Mouse (Mus musculus) stomach, embryonic 14.5 days (tissue): ENCODE results near the gene 4930507D05Rik. TPM values are rescaled to one million over a fixed set of nuclear protein-coding genes. Genes with fewer than 3 reads are reported as not detected.
A peak's percentile ranks its signal among the peaks of the same experiment; 100 is the strongest.
"Not testable (repeated sequence)": the region's sequence is repeated elsewhere in the genome, so short reads cannot be mapped to it uniquely, and the experiment has no call there.

Experiments used
- ATAC-seq: fragments of 200-750 bp; cut with Nextera tagmentation; 2 replicates; pipeline ENCODE4 v1.8.0; 2017; ENCODE audit warnings: low read depth, moderate TSS enrichment; ENCODE audit not compliant: insufficient number of reproducible peaks, insufficient read depth, low FRiP score
- H3K27ac ChIP-seq: fragments of 300-500 bp; sonication (generic); 2 replicates; pipeline ENCODE4 v1.5.1; 2014; ENCODE audit warnings: mild to moderate bottlenecking, low read length, moderate library complexity, mixed read lengths
- H3K27me3 ChIP-seq: fragments of 300-500 bp; sonication (generic); 2 replicates; pipeline ENCODE4 v1.6.1; 2014; ENCODE audit warnings: low read length, control low read depth, mixed read lengths; ENCODE audit not compliant: control insufficient read depth, insufficient read depth
- H3K36me3 ChIP-seq: fragments of 300-500 bp; sonication (generic); 2 replicates; pipeline ENCODE4 v1.6.1; 2014; ENCODE audit warnings: mild to moderate bottlenecking, control low read depth, low read length, moderate library complexity, mixed read lengths; ENCODE audit not compliant: control insufficient read depth, insufficient read depth
- H3K4me1 ChIP-seq: fragments of 300-500 bp; sonication (generic); 2 replicates; pipeline ENCODE4 v1.6.1; 2014; ENCODE audit warnings: low read length, control low read depth, mixed read lengths; ENCODE audit not compliant: control insufficient read depth, insufficient read depth
- H3K4me2 ChIP-seq: fragments of 300-500 bp; sonication (generic); replicated peaks from 2 replicates; pipeline ENCODE4 v1.6.1; 2014; ENCODE audit warnings: low read depth, low read length, control low read depth
- H3K4me3 ChIP-seq: fragments of 300-500 bp; sonication (generic); 2 replicates; pipeline ENCODE4 v1.5.1; 2014; ENCODE audit warnings: low read depth, low read length, control low read depth
- H3K9ac ChIP-seq: fragments of 300-500 bp; sonication (generic); replicated peaks from 2 replicates; pipeline ENCODE4 v1.6.1; 2014; ENCODE audit warnings: low read depth, mild to moderate bottlenecking, control low read depth, low read length, moderate library complexity, mixed read lengths
- H3K9me3 ChIP-seq: fragments of 300-500 bp; sonication (generic); 2 replicates; pipeline ENCODE4 v1.6.1; 2016; ENCODE audit warnings: low read depth, low read length, control low read depth; ENCODE audit not compliant: control insufficient read depth
- WGBS: fragments of 180-500 bp; shearing (Covaris S2); extraction: QIAGEN DNeasy Blood & Tissue Kit; methylation state at CpG from one replicate; pipeline ENCODE4 v1.1.7; 2014; 5-methylcytosine and 5-hydroxymethylcytosine counted together
- polyA plus RNA-seq: library from polyadenylated mRNA; unstranded; fragments of >200 nt; fragmentation: Nextera tagmentation; extraction: Ambion mirVana; gene quantifications from 2 replicates; pipeline ENCODE4 v1.2.1, GENCODE M21; 2014

The 4930507D05Rik gene
- polyA plus RNA-seq, 1 experiment from 2014 or later, result 0.90 TPM

DNA sequence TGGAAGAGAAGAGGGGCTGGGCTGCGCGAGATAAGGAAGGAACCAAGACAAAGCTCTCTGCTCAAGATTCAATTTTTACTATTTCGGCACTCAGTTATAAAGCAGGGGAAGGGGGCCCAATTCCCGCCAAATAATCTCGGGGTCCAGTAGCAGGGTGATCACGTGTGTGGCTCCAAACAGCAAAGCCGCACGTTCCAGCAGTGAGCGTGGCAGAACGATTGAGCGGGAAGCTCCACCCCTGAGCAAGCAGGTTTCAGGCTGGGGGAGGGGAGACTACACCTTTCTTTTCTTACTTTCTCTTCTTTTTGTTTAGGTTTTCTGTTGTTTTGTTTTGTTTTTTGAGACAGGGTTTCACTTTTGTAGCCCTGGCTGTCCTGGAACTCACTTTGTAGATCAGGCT lies 2.7 kb downstream of the 4930507D05Rik start:
- ATAC-seq, result not testable (repeated sequence)
- 62% methylated on average over 11 of the region's 11 CpGs for WGBS

DNA sequence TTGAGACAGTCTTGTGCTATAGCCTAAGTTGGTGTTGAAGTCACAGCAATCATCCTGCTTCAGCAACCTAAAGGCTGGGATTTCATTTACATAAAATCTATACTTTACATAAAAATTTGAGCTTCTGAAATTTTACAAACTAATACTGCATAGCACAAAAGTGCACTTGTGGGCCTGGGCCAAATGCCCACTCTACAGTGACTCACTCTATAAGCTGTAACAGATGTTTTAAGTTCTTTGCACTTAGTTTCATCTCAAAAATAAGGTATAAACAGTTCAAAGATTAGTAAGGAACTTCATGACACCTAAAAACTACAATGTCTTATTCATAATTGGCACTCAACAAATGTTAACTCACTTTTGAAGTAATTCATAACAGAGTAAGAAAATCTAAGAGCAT lies 12.0 kb downstream of the 4930507D05Rik start:
- Histone ChIP-seq H3K36me3 (peaks cover 21% of the 10 kb centered on the region; the same call in 1 of the 2 replicates), H3K9ac (no peak overlapping the region), H3K4me1 (no peaks in the 10 kb centered on the region), H3K4me2 (no peak overlapping the region), H3K27me3 (no peaks in the 10 kb centered on the region), H3K4me3 (no peak overlapping the region), H3K27ac (no peak overlapping the region), H3K9me3 (no peaks in the 10 kb centered on the region)
- ATAC-seq, result no peak

More for the DNA sequence above, 2.7 kb downstream of the 4930507D05Rik start:
- not testable (repeated sequence) for H3K4me3 ChIP-seq, H3K9ac ChIP-seq, H3K4me1 ChIP-seq, H3K9me3 ChIP-seq, H3K27me3 ChIP-seq, H3K27ac ChIP-seq, H3K4me2 ChIP-seq
- peaks cover 19% of the 10 kb centered on the region; the same call in 1 of the 2 replicates for H3K36me3 ChIP-seq

DNA sequence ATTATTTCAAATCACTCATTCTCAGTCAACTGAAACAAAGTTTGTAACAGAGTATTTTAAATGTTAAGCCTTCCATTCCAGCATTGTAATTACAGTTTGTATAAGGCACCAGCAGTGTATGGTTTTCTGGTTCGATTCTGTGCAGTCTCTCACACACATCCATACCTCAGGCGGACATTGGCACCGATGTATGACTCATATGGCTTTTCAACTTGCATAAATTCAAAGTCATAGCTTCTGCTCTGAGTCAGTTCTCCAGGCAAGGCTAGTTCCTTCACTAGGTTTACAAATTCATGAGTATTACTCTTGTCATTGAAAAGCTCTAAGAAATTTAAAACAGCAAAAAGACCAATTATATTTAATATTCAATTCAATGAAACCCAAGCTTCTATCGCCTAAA lies 20.4 kb downstream of the 4930507D05Rik start:
- no peak for ATAC-seq
- Histone ChIP-seq H3K9ac (no peak overlapping the region), H3K4me1 (no peaks in the 10 kb centered on the region), H3K4me3 (no peak overlapping the region), H3K27me3 (no peaks in the 10 kb centered on the region), H3K9me3 (no peaks in the 10 kb centered on the region), H3K27ac (no peak overlapping the region), H3K36me3 (peaks cover 7% of the 10 kb centered on the region; the same call in 1 of the 2 replicates), H3K4me2 (no peak overlapping the region)
- WGBS, result 93% methylated on average over 4 of the region's 4 CpGs

- Histone ChIP-seq H3K27me3 (no peaks in the 10 kb centered on the region), H3K9me3 (no peaks in the 10 kb centered on the region), H3K4me2 (no peak overlapping the region), H3K4me1 (no peaks in the 10 kb centered on the region), H3K36me3 (peaks cover 7% of the 10 kb centered on the region; the same call in 1 of the 2 replicates), H3K9ac (no peak overlapping the region), H3K27ac (no peak overlapping the region), H3K4me3 (no peak overlapping the region)
- ATAC-seq, result no peak
- 76% methylated on average over 5 of the region's 5 CpGs for WGBS
Measured at GRCm38 (mm10) chr10:62471105-62471504, 21.8 kb downstream of the 4930507D05Rik start.

GRCm38 (mm10) chr10:62474944-62475343 lies 25.7 kb downstream of the 4930507D05Rik start:
- Histone ChIP-seq H3K9ac (no peak overlapping the region), H3K4me2 (no peak overlapping the region), H3K27ac (no peak overlapping the region), H3K36me3 (peaks cover 5% of the 10 kb centered on the region; the same call in 1 of the 2 replicates), H3K4me3 (no peak overlapping the region), H3K9me3 (no peaks in the 10 kb centered on the region), H3K27me3 (no peaks in the 10 kb centered on the region), H3K4me1 (no peaks in the 10 kb centered on the region)
- WGBS, result 94% methylated on average over 10 of the region's 10 CpGs
- ATAC-seq, result no peak

GRCm38 (mm10) chr10:62476980-62477379 lies 27.7 kb downstream of the 4930507D05Rik start:
- Histone ChIP-seq H3K4me3 (no peak overlapping the region), H3K27ac (no peak overlapping the region), H3K9me3 (no peaks in the 10 kb centered on the region), H3K4me2 (no peak overlapping the region), H3K4me1 (no peaks in the 10 kb centered on the region), H3K27me3 (no peaks in the 10 kb centered on the region), H3K36me3 (peaks cover 5% of the 10 kb centered on the region; the same call in 1 of the 2 replicates), H3K9ac (no peak overlapping the region)
- WGBS, result 66% methylated on average over 2 of the region's 2 CpGs
- ATAC-seq, result no peak

DNA sequence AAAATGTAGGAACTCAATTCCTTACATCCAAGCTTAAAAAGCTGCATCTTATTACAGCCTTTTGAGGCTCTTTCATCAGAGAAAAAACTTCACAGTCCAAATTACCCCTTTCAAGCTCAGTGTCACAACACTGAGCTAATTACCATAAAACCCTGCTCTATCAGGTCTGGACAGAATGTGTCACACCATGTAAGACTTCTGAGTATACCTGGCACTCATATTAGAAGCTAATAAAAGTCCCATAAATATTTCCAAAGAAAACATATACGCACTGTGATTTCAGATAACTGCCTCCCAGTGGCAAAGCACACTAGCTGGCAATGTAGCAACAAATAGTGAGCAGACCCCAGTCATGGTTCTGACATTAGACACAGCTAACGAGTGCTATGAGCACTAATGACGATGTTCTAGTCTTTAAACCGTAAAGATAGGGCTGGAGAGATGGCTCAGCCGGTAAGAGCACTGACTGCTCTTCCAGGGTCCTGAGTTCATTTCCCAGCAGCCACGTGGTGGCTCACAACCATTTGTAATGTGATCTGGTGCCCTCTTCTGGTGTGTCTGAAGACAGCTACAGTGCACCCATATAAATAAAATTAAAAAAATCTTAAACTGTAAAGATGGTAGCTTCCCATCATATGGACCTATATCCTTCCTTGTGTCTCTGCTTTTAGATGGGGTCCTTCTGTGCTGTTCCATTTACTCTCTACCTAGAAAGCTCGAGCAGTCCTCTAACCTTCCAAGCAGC lies 32.0 kb downstream of the 4930507D05Rik start:
- Histone ChIP-seq H3K27me3 (no peaks in the 10 kb centered on the region), H3K4me2 (no peak overlapping the region), H3K9ac (no peak overlapping the region), H3K4me1 (no peaks in the 10 kb centered on the region), H3K4me3 (no peak overlapping the region), H3K27ac (no peak overlapping the region), H3K9me3 (no peaks in the 10 kb centered on the region), H3K36me3 (peaks cover 5% of the 10 kb centered on the region; the same call in 1 of the 2 replicates)
- no peak for ATAC-seq
- 70% methylated on average over 7 of the region's 7 CpGs for WGBS

- Histone ChIP-seq H3K4me3 (peak overlapping the region; percentile 73), H3K36me3 (no peaks in the 10 kb centered on the region), H3K9me3 (no peaks in the 10 kb centered on the region), H3K27me3 (no peaks in the 10 kb centered on the region), H3K27ac (peak overlapping the region; percentile 76; the same call in 1 of the 2 replicates), H3K4me1 (no peaks in the 10 kb centered on the region), H3K9ac (peak overlapping the region; percentile 84), H3K4me2 (peak overlapping the region; percentile 60)
- WGBS, result under 1% methylated on average over 46 of the region's 48 CpGs
- peak; percentile 79 for ATAC-seq
Measured at GRCm38 (mm10) chr10:62485878-62486582, 36.7 kb downstream of the 4930507D05Rik start.
